Mouse (Mus musculus): ENCODE measurements at regions not wholly inside any gene's neighbourhood (a gene's known extent, or its start where the extent isn't known, plus 50 kb on each side); places are given as distances from the start of the nearest gene placed in this dataset.

GRCm38 (mm10) chr3:147238398-147238797 lies 386.2 kb downstream of the Ttll7 start:
- no peaks in the 10 kb centered on the region for H3K27me3 ChIP-seq (ENCODE audit: control insufficient read depth, insufficient read depth, low read length)
- ATAC-seq (ENCODE audit: low FRiP score) (no peak), DNase-seq (ENCODE audit: low spot score) (no peak)
- no peaks in the 10 kb centered on the region for H3K4me1 ChIP-seq (replicated peaks; ENCODE audit: control insufficient read depth, insufficient read depth, low read length)
- no peak overlapping the region for H3K27ac ChIP-seq
- WGBS = 97% methylated on average over 1 of the region's 1 CpGs
- no peak overlapping the region for H3K4me3 ChIP-seq (replicated peaks; ENCODE audit: low read length)
- no peak overlapping the region for H3K4me2 ChIP-seq (replicated peaks)
- H3K9me3 ChIP-seq (ENCODE audit: control insufficient read depth, low read length) = no peaks in the 10 kb centered on the region
- H3K36me3 ChIP-seq (replicated peaks; ENCODE audit: control insufficient read depth, insufficient read depth) = no peaks in the 10 kb centered on the region
- H3K9ac ChIP-seq = no peak overlapping the region

- no peaks in the 10 kb centered on the region for H3K27me3 ChIP-seq (ENCODE audit: control insufficient read depth, insufficient read depth, low read length)
- 21% methylated on average over 4 of the region's 4 CpGs for WGBS
- no peak overlapping the region for H3K9ac ChIP-seq
- ATAC-seq (ENCODE audit: low FRiP score) = no peak
- no peak overlapping the region for H3K4me3 ChIP-seq (replicated peaks; ENCODE audit: low read length)
- H3K36me3 ChIP-seq (replicated peaks; ENCODE audit: control insufficient read depth, insufficient read depth) = no peaks in the 10 kb centered on the region
- no peak overlapping the region for H3K4me2 ChIP-seq (replicated peaks)
- no peaks in the 10 kb centered on the region for H3K9me3 ChIP-seq (ENCODE audit: control insufficient read depth, low read length)
- H3K4me1 ChIP-seq (replicated peaks; ENCODE audit: control insufficient read depth, insufficient read depth, low read length) = no peaks in the 10 kb centered on the region
- no peak overlapping the region for H3K27ac ChIP-seq
- no peak for DNase-seq (ENCODE audit: low spot score)
Observed at GRCm38 (mm10) chr3:147240651-147241050, 388.5 kb downstream of the Ttll7 start.

- Histone ChIP-seq H3K9ac (no peak overlapping the region), H3K4me3 (replicated peaks; ENCODE audit: low read length) (no peak overlapping the region), H3K27ac (no peak overlapping the region), H3K36me3 (replicated peaks; ENCODE audit: control insufficient read depth, insufficient read depth) (no peaks in the 10 kb centered on the region), H3K9me3 (ENCODE audit: control insufficient read depth, low read length) (no peaks in the 10 kb centered on the region), H3K27me3 (ENCODE audit: control insufficient read depth, insufficient read depth, low read length) (no peaks in the 10 kb centered on the region), H3K4me2 (replicated peaks) (no peak overlapping the region), H3K4me1 (replicated peaks; ENCODE audit: control insufficient read depth, insufficient read depth, low read length) (no peaks in the 10 kb centered on the region)
- ATAC-seq (ENCODE audit: low FRiP score) (no peak), DNase-seq (ENCODE audit: low spot score) (no peak)
- WGBS = 82% methylated on average over 5 of the region's 5 CpGs
Observed at GRCm38 (mm10) chr3:147244911-147245430, 392.8 kb downstream of the Ttll7 start.

GRCm38 (mm10) chr3:147246141-147246540 lies 394.0 kb downstream of the Ttll7 start:
- no peak overlapping the region for H3K27ac ChIP-seq
- H3K9ac ChIP-seq = no peak overlapping the region
- no peaks in the 10 kb centered on the region for H3K4me1 ChIP-seq (replicated peaks; ENCODE audit: control insufficient read depth, insufficient read depth, low read length)
- no peaks in the 10 kb centered on the region for H3K27me3 ChIP-seq (ENCODE audit: control insufficient read depth, insufficient read depth, low read length)
- no peaks in the 10 kb centered on the region for H3K9me3 ChIP-seq (ENCODE audit: control insufficient read depth, low read length)
- WGBS = 88% methylated on average over 5 of the region's 5 CpGs
- no peaks in the 10 kb centered on the region for H3K36me3 ChIP-seq (replicated peaks; ENCODE audit: control insufficient read depth, insufficient read depth)
- no peak overlapping the region for H3K4me2 ChIP-seq (replicated peaks)
- no peak overlapping the region for H3K4me3 ChIP-seq (replicated peaks; ENCODE audit: low read length)
- DNase-seq (ENCODE audit: low spot score) (no peak), ATAC-seq (ENCODE audit: low FRiP score) (no peak)

- H3K36me3 ChIP-seq (replicated peaks; ENCODE audit: control insufficient read depth, insufficient read depth) = no peaks in the 10 kb centered on the region
- H3K27ac ChIP-seq = no peak overlapping the region
- H3K4me2 ChIP-seq (replicated peaks) = no peak overlapping the region
- no peak for ATAC-seq (ENCODE audit: low FRiP score)
- DNase-seq (ENCODE audit: low spot score) = no peak
- H3K27me3 ChIP-seq (ENCODE audit: control insufficient read depth, insufficient read depth, low read length) = no peaks in the 10 kb centered on the region
- H3K9ac ChIP-seq = no peak overlapping the region
- H3K4me1 ChIP-seq (replicated peaks; ENCODE audit: control insufficient read depth, insufficient read depth, low read length) = 0 out of 2 replicates have a peak, but pooled peaks cover 12% of the 10 kb centered on the region
- H3K4me3 ChIP-seq (replicated peaks; ENCODE audit: low read length) = no peak overlapping the region
- H3K9me3 ChIP-seq (ENCODE audit: control insufficient read depth, low read length) = no peaks in the 10 kb centered on the region
- 90% methylated on average over 1 of the region's 1 CpGs for WGBS
Observed at GRCm38 (mm10) chr3:147249466-147249865, 397.3 kb downstream of the Ttll7 start.

GRCm38 (mm10) chr3:147249906-147250305 lies 397.7 kb downstream of the Ttll7 start:
- no peaks in the 10 kb centered on the region for H3K27me3 ChIP-seq (ENCODE audit: control insufficient read depth, insufficient read depth, low read length)
- no peak for DNase-seq (ENCODE audit: low spot score)
- H3K9me3 ChIP-seq (ENCODE audit: control insufficient read depth, low read length) = no peaks in the 10 kb centered on the region
- ATAC-seq (ENCODE audit: low FRiP score) = no peak
- H3K4me1 ChIP-seq (replicated peaks; ENCODE audit: control insufficient read depth, insufficient read depth, low read length) = 0 out of 2 replicates have a peak, but pooled peaks cover 12% of the 10 kb centered on the region
- H3K27ac ChIP-seq = no peak overlapping the region
- H3K36me3 ChIP-seq (replicated peaks; ENCODE audit: control insufficient read depth, insufficient read depth) = no peaks in the 10 kb centered on the region
- WGBS = 84% methylated on average over 2 of the region's 2 CpGs
- no peak overlapping the region for H3K4me3 ChIP-seq (replicated peaks; ENCODE audit: low read length)
- no peak overlapping the region for H3K4me2 ChIP-seq (replicated peaks)
- no peak overlapping the region for H3K9ac ChIP-seq

- WGBS = 74% methylated on average over 4 of the region's 4 CpGs
- peak overlapping the region; percentile 36; the same call in 1 of the 2 replicates for H3K27ac ChIP-seq
- H3K9ac ChIP-seq = no peak overlapping the region
- no peaks in the 10 kb centered on the region for H3K36me3 ChIP-seq (replicated peaks; ENCODE audit: control insufficient read depth, insufficient read depth)
- no peaks in the 10 kb centered on the region for H3K9me3 ChIP-seq (ENCODE audit: control insufficient read depth, low read length)
- no peak overlapping the region for H3K4me2 ChIP-seq (replicated peaks)
- no peak overlapping the region for H3K4me3 ChIP-seq (replicated peaks; ENCODE audit: low read length)
- no peaks in the 10 kb centered on the region for H3K27me3 ChIP-seq (ENCODE audit: control insufficient read depth, insufficient read depth, low read length)
- H3K4me1 ChIP-seq (replicated peaks; ENCODE audit: control insufficient read depth, insufficient read depth, low read length) = 0 out of 2 replicates have a peak, but pooled peaks cover 12% of the 10 kb centered on the region
- DNase-seq (ENCODE audit: low spot score) = no peak
- no peak for ATAC-seq (ENCODE audit: low FRiP score)
Observed at GRCm38 (mm10) chr3:147252226-147252788, 400.1 kb downstream of the Ttll7 start.

- Histone ChIP-seq H3K9ac (no peak overlapping the region), H3K27ac (peak overlapping the region; percentile 36; the same call in 1 of the 2 replicates), H3K36me3 (replicated peaks; ENCODE audit: control insufficient read depth, insufficient read depth) (no peaks in the 10 kb centered on the region), H3K4me2 (replicated peaks) (no peak overlapping the region), H3K27me3 (ENCODE audit: control insufficient read depth, insufficient read depth, low read length) (no peaks in the 10 kb centered on the region), H3K4me1 (replicated peaks; ENCODE audit: control insufficient read depth, insufficient read depth, low read length) (0 out of 2 replicates have a peak, but pooled peaks cover 12% of the 10 kb centered on the region), H3K4me3 (replicated peaks; ENCODE audit: low read length) (no peak overlapping the region), H3K9me3 (ENCODE audit: control insufficient read depth, low read length) (no peaks in the 10 kb centered on the region)
- ATAC-seq (ENCODE audit: low FRiP score) = no peak
- no peak for DNase-seq (ENCODE audit: low spot score)
- WGBS = 62% methylated on average over 6 of the region's 6 CpGs
Observed at GRCm38 (mm10) chr3:147252812-147253211, 400.6 kb downstream of the Ttll7 start.

GRCm38 (mm10) chr3:147254454-147254853 lies 402.3 kb downstream of the Ttll7 start:
- no peak overlapping the region for H3K4me2 ChIP-seq (replicated peaks)
- no peak overlapping the region for H3K4me3 ChIP-seq (replicated peaks; ENCODE audit: low read length)
- H3K27ac ChIP-seq = no peak overlapping the region
- DNase-seq (ENCODE audit: low spot score) (no peak), ATAC-seq (ENCODE audit: low FRiP score) (no peak)
- H3K9me3 ChIP-seq (ENCODE audit: control insufficient read depth, low read length) = no peaks in the 10 kb centered on the region
- H3K4me1 ChIP-seq (replicated peaks; ENCODE audit: control insufficient read depth, insufficient read depth, low read length) = 0 out of 2 replicates have a peak, but pooled peaks cover 12% of the 10 kb centered on the region
- H3K27me3 ChIP-seq (ENCODE audit: control insufficient read depth, insufficient read depth, low read length) = no peaks in the 10 kb centered on the region
- H3K36me3 ChIP-seq (replicated peaks; ENCODE audit: control insufficient read depth, insufficient read depth) = no peaks in the 10 kb centered on the region
- H3K9ac ChIP-seq = no peak overlapping the region
- 28% methylated on average over 5 of the region's 5 CpGs for WGBS
